ENCODE assay signal across 15 mouse cellular contexts in genomic region chr2:3286243-3286642, GRCm38 (mm10). TPM values are rescaled to one million over a fixed set of nuclear protein-coding genes. Genes with fewer than 3 reads are reported as not detected.
"Had no signal": no experiment of that assay in that cellular context is flagged by ENCODE, and none has a peak within 500 bp of the region (broad histone marks: within the 10 kb centered on the region; RNA-seq: fewer than 3 reads in every experiment).

No protein-coding gene starts in this region.

- DNase-seq: kidney, postnatal 14 days; left cerebral cortex, postnatal 4 days; lung, adult 18-20 months; right cerebral cortex, postnatal 14 days; thymus, adult 2 months; thymus, postnatal 25 days had no signal

- H3K27ac ChIP-seq: kidney, embryonic 15.5 days; limb, embryonic 13.5 days; midbrain, embryonic 12.5 days; neural tube, embryonic 13.5 days; stomach, embryonic 15.5 days had no signal

- H3K9ac ChIP-seq: kidney, embryonic 15.5 days; limb, embryonic 13.5 days; stomach, embryonic 15.5 days had no signal

- H3K36me3 ChIP-seq: kidney, embryonic 15.5 days; limb, embryonic 13.5 days; midbrain, embryonic 12.5 days; neural tube, embryonic 13.5 days; stomach, embryonic 15.5 days had no signal

- H3K27me3 ChIP-seq: kidney, embryonic 15.5 days; limb, embryonic 13.5 days; midbrain, embryonic 12.5 days; neural tube, embryonic 13.5 days; stomach, embryonic 15.5 days had no signal

- H3K9me3 ChIP-seq: kidney, embryonic 15.5 days; limb, embryonic 13.5 days; midbrain, embryonic 12.5 days; neural tube, embryonic 13.5 days; stomach, embryonic 15.5 days had no signal

- H3K4me3 ChIP-seq: stomach, embryonic 15.5 days had no signal

RNA-seq across cellular contexts. Expression of gene Acbd7, which starts 49.7 kb away (rescaled TPM):
- total RNA-seq: liver, adult 2 months; megakaryocyte-erythroid progenitor cell, adult 5-6 weeks had no signal
- polyA plus RNA-seq: large intestine, adult 2 months; liver, adult 2 months; midbrain, embryonic 12.5 days; spleen, adult 2 months; thymus, adult 2 months had no signal
